Mouse (Mus musculus): ENCODE data around the gene Edar.
A peak's percentile ranks its signal among the peaks of the same experiment; 100 is the strongest.
"Not testable (repeated sequence)": the region's sequence is repeated elsewhere in the genome, so short reads cannot be mapped to it uniquely, and the experiment has no call there.

The Edar gene

GRCm38 (mm10) chr10:58675533-58675932 is at the start of gene Edar:
Edar (minus strand) TSS chr10:58675654.
- DNase-seq (ENCODE audit: low spot score in 2 of 2) = peak; percentile 4 to 41

- DNase-seq (ENCODE audit: low spot score in 2 of 2) = not testable (repeated sequence)
Measured at GRCm38 (mm10) chr10:58718110-58718509, 42.7 kb upstream of the Edar start, which contains the start of gene Gm17542. Gm17542 (minus strand) TSS chr10:58718210.

GRCm38 (mm10) chr10:58714789-58715148 is 39.3 kb upstream of the Edar start:
- no peak for DNase-seq (ENCODE audit: low spot score in 2 of 2)

- peak; percentile 1 to 5 for DNase-seq (ENCODE audit: low spot score in 2 of 2)
Measured at GRCm38 (mm10) chr10:58713855-58714788, 38.7 kb upstream of the Edar start.

- DNase-seq (ENCODE audit: low spot score in 2 of 2) = no peak
Measured at GRCm38 (mm10) chr10:58713225-58713624, 37.8 kb upstream of the Edar start.

- no peak for DNase-seq (ENCODE audit: low spot score in 2 of 2)
Measured at GRCm38 (mm10) chr10:58709021-58709420, 33.6 kb upstream of the Edar start.

GRCm38 (mm10) chr10:58700578-58700977 is 25.1 kb upstream of the Edar start:
- DNase-seq (ENCODE audit: low spot score in 2 of 2) = no peak

- DNase-seq (ENCODE audit: low spot score in 2 of 2) = no peak
Measured at GRCm38 (mm10) chr10:58700160-58700559, 24.7 kb upstream of the Edar start.

GRCm38 (mm10) chr10:58698955-58699354 is 23.5 kb upstream of the Edar start:
- no peak for DNase-seq (ENCODE audit: low spot score in 2 of 2)

GRCm38 (mm10) chr10:58691051-58691450 is 15.6 kb upstream of the Edar start:
- DNase-seq (ENCODE audit: low spot score in 2 of 2) = no peak

GRCm38 (mm10) chr10:58679298-58679697 is 3.8 kb upstream of the Edar start:
- no peak for DNase-seq (ENCODE audit: low spot score in 2 of 2)

- peak; percentile 11 to 42 for DNase-seq (ENCODE audit: low spot score in 2 of 2)
Measured at GRCm38 (mm10) chr10:58673278-58674061, 2.0 kb downstream of the Edar start.

- no peak for DNase-seq (ENCODE audit: low spot score in 2 of 2)
Measured at GRCm38 (mm10) chr10:58672557-58673277, 2.7 kb downstream of the Edar start.

GRCm38 (mm10) chr10:58663868-58664267 is 11.6 kb downstream of the Edar start:
- DNase-seq (ENCODE audit: low spot score in 2 of 2) = no peak

- DNase-seq (ENCODE audit: low spot score in 2 of 2) = no peak
Measured at GRCm38 (mm10) chr10:58663417-58663816, 12.0 kb downstream of the Edar start.

GRCm38 (mm10) chr10:58659268-58659986 is 16.0 kb downstream of the Edar start:
- no peak for DNase-seq (ENCODE audit: low spot score in 2 of 2)

GRCm38 (mm10) chr10:58657731-58658130 is 17.7 kb downstream of the Edar start:
- no peak for DNase-seq (ENCODE audit: low spot score in 2 of 2)

GRCm38 (mm10) chr10:58653679-58654078 is 21.8 kb downstream of the Edar start:
- DNase-seq (ENCODE audit: low spot score in 2 of 2) = no peak

GRCm38 (mm10) chr10:58652418-58653394 is 22.7 kb downstream of the Edar start:
- DNase-seq (ENCODE audit: low spot score in 2 of 2) = no peak

- no peak for DNase-seq (ENCODE audit: low spot score in 2 of 2)
Measured at GRCm38 (mm10) chr10:58652045-58652417, 23.4 kb downstream of the Edar start.

Data from natural killer cell, adult 2 months (primary cell).